Mouse (Mus musculus): Measurements from ENCODE around the gene Alad.
A peak's percentile ranks its signal among the peaks of the same experiment; 100 is the strongest.

DNA sequence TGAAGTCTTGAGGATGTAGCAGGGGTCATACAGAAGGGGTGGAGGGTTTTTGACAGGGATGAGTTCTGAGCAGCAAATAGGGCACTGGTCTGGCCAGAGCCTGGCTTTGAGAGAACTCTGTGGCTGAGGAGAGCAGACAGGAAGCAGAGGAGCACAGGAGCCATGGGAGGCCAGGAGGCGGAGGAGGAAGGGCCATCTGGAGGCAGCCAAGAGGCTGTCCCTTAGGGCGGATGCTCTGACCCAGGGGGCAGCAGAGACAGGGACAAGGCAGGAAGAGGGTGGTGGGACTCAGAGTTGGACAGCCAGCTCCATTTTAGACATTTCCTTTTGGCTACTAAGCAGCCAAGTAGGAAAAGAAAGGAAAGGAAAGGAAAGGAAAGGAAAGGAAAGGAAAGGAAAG, 3.6 kb downstream of the Alad start:
- TF ChIP-seq POLR2A (IDR thresholded peaks at IDR 0.05; ENCODE audit: borderline replicate concordance, insufficient read depth, low read length), result peak; percentile 39; the same call in 1 of the 2 replicates
- TF ChIP-seq CTCF (IDR thresholded peaks at IDR 0.05; ENCODE audit: borderline replicate concordance, insufficient read depth, low read depth, low read length), result 0 out of 2 replicates have a peak, but pooled peaks have one; percentile 1
